Mouse (Mus musculus): ENCODE measurements around the gene Ferd3l.

Ferd3l gene

GRCm38 (mm10) chr12:33928331-33929192 is at the start of gene Ferd3l:
Ferd3l (plus strand) TSS chr12:33928425.
- DNase-seq, result no peak

- DNase-seq, result no peak
Observed at GRCm38 (mm10) chr12:33893956-33894355, 34.3 kb upstream of the Ferd3l start.

GRCm38 (mm10) chr12:33894621-33895020 is 33.6 kb upstream of the Ferd3l start:
- no peak for DNase-seq

- DNase-seq, result no peak
Observed at GRCm38 (mm10) chr12:33926751-33927150, 1.5 kb upstream of the Ferd3l start.

- DNase-seq, result no peak
Observed at GRCm38 (mm10) chr12:33927334-33928098, 709 bp upstream of the Ferd3l start.

- no peak for DNase-seq
Observed at GRCm38 (mm10) chr12:33952843-33953242, 24.6 kb downstream of the Ferd3l start.

- no peak for DNase-seq
Observed at GRCm38 (mm10) chr12:33954931-33955565, 26.8 kb downstream of the Ferd3l start.

- no peak for DNase-seq
Observed at GRCm38 (mm10) chr12:33955606-33956295, 27.5 kb downstream of the Ferd3l start.

- no peak for DNase-seq
Observed at GRCm38 (mm10) chr12:33956576-33957399, 28.6 kb downstream of the Ferd3l start.

GRCm38 (mm10) chr12:33957400-33958240 is 29.4 kb downstream of the Ferd3l start, which contains the start of gene Twist1:
Twist1 (plus strand) TSS chr12:33957671.
- DNase-seq, result peak; percentile 14

- no peak for DNase-seq
Observed at GRCm38 (mm10) chr12:33958241-33959194, 30.3 kb downstream of the Ferd3l start.

- DNase-seq, result no peak
Observed at GRCm38 (mm10) chr12:33959206-33959605, 31.0 kb downstream of the Ferd3l start.

GRCm38 (mm10) chr12:33959846-33960245 is 31.6 kb downstream of the Ferd3l start:
- no peak for DNase-seq

- DNase-seq, result no peak
Observed at GRCm38 (mm10) chr12:33961013-33961412, 32.8 kb downstream of the Ferd3l start.

GRCm38 (mm10) chr12:33962118-33962772 is 34.0 kb downstream of the Ferd3l start:
- no peak for DNase-seq

GRCm38 (mm10) chr12:33962773-33963130 is 34.5 kb downstream of the Ferd3l start:
- no peak for DNase-seq

- no peak for DNase-seq
Observed at GRCm38 (mm10) chr12:33963671-33964369, 35.6 kb downstream of the Ferd3l start.

- DNase-seq, result no peak
Observed at GRCm38 (mm10) chr12:33964427-33964826, 36.2 kb downstream of the Ferd3l start.

Measured in right cerebral cortex, postnatal 14 days (tissue).